Comparison of ENCODE assay signal across 22 mouse cellular contexts in the genomic region with DNA sequence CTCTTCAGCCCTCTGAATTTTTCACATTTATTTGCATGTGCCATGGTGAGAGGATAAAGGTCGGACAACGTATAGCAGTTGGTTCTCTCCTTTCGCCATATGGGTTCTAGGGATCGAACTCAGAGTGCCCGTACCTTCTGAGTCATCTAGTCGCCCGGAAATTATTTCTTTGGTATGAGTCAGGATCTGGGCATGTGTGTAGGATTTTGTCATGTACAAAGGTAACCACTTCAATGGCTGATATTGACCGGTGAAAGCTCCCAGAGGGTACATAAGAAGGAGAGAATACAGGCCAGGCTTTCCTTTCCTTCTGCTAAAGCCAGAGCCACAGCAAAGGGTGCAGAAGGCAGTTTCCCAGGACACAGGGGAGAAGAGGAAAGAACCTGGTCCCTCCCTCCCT.
"Had no signal": no experiment of that assay in that cellular context is flagged by ENCODE, and none has a peak within 500 bp of the region (broad histone marks: within the 10 kb centered on the region; RNA-seq: fewer than 3 reads in every experiment).

No protein-coding gene starts in this region.

- H3K9ac ChIP-seq: liver, embryonic 15.5 days; liver, postnatal 0 days; lung, embryonic 15.5 days; midbrain, embryonic 12.5 days; neural tube, embryonic 13.5 days; neural tube, embryonic 15.5 days; stomach, embryonic 15.5 days had no signal

- H3K4me2 ChIP-seq: liver, embryonic 15.5 days; lung, embryonic 15.5 days; midbrain, embryonic 12.5 days; neural tube, embryonic 13.5 days; neural tube, embryonic 15.5 days; stomach, embryonic 15.5 days had no signal

- H3K36me3 ChIP-seq: liver, embryonic 15.5 days; lung, embryonic 15.5 days; midbrain, embryonic 12.5 days; neural tube, embryonic 13.5 days; neural tube, embryonic 15.5 days; stomach, embryonic 15.5 days had no signal

- H3K4me1 ChIP-seq: midbrain, embryonic 12.5 days; neural tube, embryonic 13.5 days; neural tube, embryonic 15.5 days had no signal

- H3K27ac ChIP-seq: liver, embryonic 15.5 days; lung, embryonic 15.5 days; macrophage; midbrain, embryonic 12.5 days; neural tube, embryonic 13.5 days; neural tube, embryonic 15.5 days; stomach, embryonic 15.5 days had no signal

- DNase-seq: liver, postnatal 0 days; lung, adult 2 months; lung, postnatal 14 days; lung, postnatal 36 days; midbrain, embryonic 14.5 days; retina, postnatal 1 day; right cerebral cortex, adult 18-20 months; right cerebral cortex, postnatal 25 days; thymus, adult 18-20 months; thymus, postnatal 25 days; thymus, postnatal 4 days had no signal

- ATAC-seq: liver, postnatal 0 days; lung, postnatal 0 days; midbrain, embryonic 16.5 days had no signal

- H3K9me3 ChIP-seq: liver, embryonic 15.5 days; lung, embryonic 15.5 days; megakaryocyte, embryonic 14.5 days; midbrain, embryonic 12.5 days; neural tube, embryonic 13.5 days; neural tube, embryonic 15.5 days; stomach, embryonic 15.5 days had no signal

- H3K27me3 ChIP-seq: liver, embryonic 15.5 days; lung, embryonic 15.5 days; midbrain, embryonic 12.5 days; neural tube, embryonic 13.5 days; neural tube, embryonic 15.5 days; stomach, embryonic 15.5 days had no signal

- H3K4me3 ChIP-seq: liver, embryonic 15.5 days; lung, embryonic 15.5 days; megakaryocyte, embryonic 14.5 days; midbrain, embryonic 12.5 days; myocyte; neural tube, embryonic 13.5 days; neural tube, embryonic 15.5 days; stomach, embryonic 15.5 days had no signal
